Mouse (Mus musculus) cortical plate, adult 2 months (tissue): Measurements from ENCODE around the gene Atoh1.

Experiments
- CTCF ChIP-seq: fragments of 200-500 bp; IDR thresholded peaks from 2 replicates; pipeline ENCODE4 v1.5.1; 2011; ENCODE audit warnings: mild to moderate bottlenecking, control low read depth, low read length; ENCODE audit not compliant: insufficient read depth; ENCODE audit errors: extremely low read depth
- POLR2A ChIP-seq: fragments of 200-500 bp; IDR thresholded peaks from 2 replicates; pipeline ENCODE4 v1.6.1; 2011; ENCODE audit warnings: mild to moderate bottlenecking, low read length, control low read depth; ENCODE audit not compliant: insufficient read depth; ENCODE audit errors: extremely low read depth

GRCm38 (mm10) chr6:64773430-64773829 is 44.5 kb downstream of the Atoh1 start:
- TF ChIP-seq CTCF = no peak
- no peak for TF ChIP-seq POLR2A
